Mouse (Mus musculus) neural tube, embryonic 11.5 days (tissue): ENCODE data around the gene Olfr1295. TPM values are rescaled to one million over a fixed set of nuclear protein-coding genes. Genes with fewer than 3 reads are reported as not detected.

ENCODE experiments used
- ATAC-seq: fragments of 200-750 bp; cut with Nextera tagmentation; 2 replicates; pipeline ENCODE4 v1.8.0; 2017; ENCODE audit warnings: moderate number of reproducible peaks, mild to moderate bottlenecking, moderate TSS enrichment, moderate library complexity; ENCODE audit not compliant: insufficient read depth, low FRiP score, low TSS enrichment
- DNase-seq: peaks from one replicate; pipeline ENCODE4 v3.0.0-alpha.2; 2015; ENCODE audit warnings: low spot score
- H3K27ac ChIP-seq: fragments of 300-500 bp; sonication (generic); 2 replicates; pipeline ENCODE4 v1.5.1; 2014; ENCODE audit warnings: low read depth, mild to moderate bottlenecking, low read length
- H3K27me3 ChIP-seq: fragments of 300-500 bp; sonication (generic); 2 replicates; pipeline ENCODE4 v1.6.1; 2014; ENCODE audit warnings: mild to moderate bottlenecking, low read length, mixed read lengths; ENCODE audit not compliant: control insufficient read depth, insufficient read depth
- H3K36me3 ChIP-seq: fragments of 300-500 bp; sonication (generic); 2 replicates; pipeline ENCODE4 v1.6.1; 2014; ENCODE audit warnings: mild to moderate bottlenecking, low read length, moderate library complexity, mixed read lengths; ENCODE audit not compliant: control insufficient read depth, insufficient read depth
- H3K4me1 ChIP-seq: fragments of 300-500 bp; sonication (generic); 2 replicates; pipeline ENCODE4 v1.6.1; 2014; ENCODE audit warnings: low read length, mixed read lengths; ENCODE audit not compliant: control insufficient read depth, insufficient read depth
- H3K4me2 ChIP-seq: fragments of 300-500 bp; sonication (generic); 2 replicates; pipeline ENCODE4 v1.6.1; 2014; ENCODE audit warnings: low read depth, mild to moderate bottlenecking, moderate library complexity
- H3K4me3 ChIP-seq: fragments of 300-500 bp; sonication (generic); 2 replicates; pipeline ENCODE4 v1.5.1; 2014; ENCODE audit warnings: low read depth, low read length
- H3K9ac ChIP-seq: fragments of 300-500 bp; sonication (generic); 2 replicates; pipeline ENCODE4 v1.6.1; 2014; ENCODE audit warnings: mild to moderate bottlenecking, low read length
- H3K9me3 ChIP-seq: fragments of 300-500 bp; sonication (generic); 2 replicates; pipeline ENCODE4 v1.6.1; 2016; ENCODE audit warnings: low read length; ENCODE audit not compliant: control insufficient read depth
- WGBS: fragments of 180-500 bp; shearing (Covaris S2); extraction: QIAGEN DNeasy Blood & Tissue Kit; methylation state at CpG from one replicate; pipeline ENCODE4 v1.1.7; 2014; 5-methylcytosine and 5-hydroxymethylcytosine counted together
- polyA plus RNA-seq: library from polyadenylated mRNA; unstranded; fragments of >200 nt; fragmentation: Nextera tagmentation; extraction: Ambion mirVana; gene quantifications from 2 replicates; pipeline ENCODE4 v1.2.1, GENCODE M21; 2014

The Olfr1295 gene
- polyA plus RNA-seq, result not detected in 2 replicates

- H3K4me1 ChIP-seq, result no peaks in the 10 kb centered on the region
- ATAC-seq, result no peak
- H3K9ac ChIP-seq, result no peak within 1 kb of the TSS
- H3K27ac ChIP-seq, result no peak within 1 kb of the TSS
- no peaks in the 10 kb centered on the region for H3K27me3 ChIP-seq
- H3K4me3 ChIP-seq, result no peak within 1 kb of the TSS
- no peaks in the 10 kb centered on the region for H3K9me3 ChIP-seq
- H3K36me3 ChIP-seq, result no peaks in the 10 kb centered on the region
- no peak for DNase-seq
- no peak within 1 kb of the TSS for H3K4me2 ChIP-seq
Measured at GRCm38 (mm10) chr2:111569581-111569980, at the start of gene Olfr1295. Olfr1295 (minus strand) TSS chr2:111569681.

- no peak for DNase-seq
- no peak within 1 kb of the TSS for H3K4me2 ChIP-seq
- no peaks in the 10 kb centered on the region for H3K36me3 ChIP-seq
- H3K27ac ChIP-seq, result no peak within 1 kb of the TSS
- H3K27me3 ChIP-seq, result no peaks in the 10 kb centered on the region
- H3K9me3 ChIP-seq, result no peaks in the 10 kb centered on the region
- H3K4me3 ChIP-seq, result no peak within 1 kb of the TSS
- 65% methylated on average over 1 of the region's 1 CpGs for WGBS
- no peaks in the 10 kb centered on the region for H3K4me1 ChIP-seq
- ATAC-seq, result no peak
- no peak within 1 kb of the TSS for H3K9ac ChIP-seq
Measured at GRCm38 (mm10) chr2:111540191-111540590, 29.3 kb downstream of the Olfr1295 start, which contains the start of gene Olfr1294. Olfr1294 (minus strand) TSS chr2:111540291.

DNA sequence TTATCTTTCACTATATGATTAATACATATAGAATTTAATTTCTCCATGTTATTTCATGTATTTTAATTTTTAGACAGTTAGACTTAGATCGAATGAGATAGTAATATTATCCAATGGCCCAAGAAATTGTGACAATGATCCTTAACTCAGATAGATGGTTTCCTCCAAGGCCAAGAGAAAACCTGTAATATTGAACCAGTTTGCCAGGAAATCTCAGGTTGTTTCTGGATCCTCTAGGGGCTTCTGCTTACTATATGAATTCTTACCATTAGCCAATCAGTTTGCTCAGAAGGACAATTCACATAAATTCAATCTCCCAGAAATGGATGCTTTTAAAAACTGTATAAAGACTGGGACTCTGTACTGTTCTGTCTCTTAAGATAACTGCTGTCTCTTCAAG, 44.6 kb downstream of the Olfr1295 start, which contains the start of gene Olfr1293-ps:
TSS of gene Olfr1293-ps (plus strand) at position 301 of the 400 bp plus-strand sequence.
- Histone ChIP-seq H3K4me2 (no peak within 1 kb of the TSS), H3K4me1 (no peaks in the 10 kb centered on the region), H3K36me3 (no peaks in the 10 kb centered on the region), H3K9ac (no peak within 1 kb of the TSS), H3K9me3 (no peaks in the 10 kb centered on the region), H3K4me3 (no peak within 1 kb of the TSS), H3K27ac (no peak within 1 kb of the TSS), H3K27me3 (no peaks in the 10 kb centered on the region)
- 82% methylated on average over 1 of the region's 1 CpGs for WGBS
- ATAC-seq (no peak), DNase-seq (no peak)

DNA sequence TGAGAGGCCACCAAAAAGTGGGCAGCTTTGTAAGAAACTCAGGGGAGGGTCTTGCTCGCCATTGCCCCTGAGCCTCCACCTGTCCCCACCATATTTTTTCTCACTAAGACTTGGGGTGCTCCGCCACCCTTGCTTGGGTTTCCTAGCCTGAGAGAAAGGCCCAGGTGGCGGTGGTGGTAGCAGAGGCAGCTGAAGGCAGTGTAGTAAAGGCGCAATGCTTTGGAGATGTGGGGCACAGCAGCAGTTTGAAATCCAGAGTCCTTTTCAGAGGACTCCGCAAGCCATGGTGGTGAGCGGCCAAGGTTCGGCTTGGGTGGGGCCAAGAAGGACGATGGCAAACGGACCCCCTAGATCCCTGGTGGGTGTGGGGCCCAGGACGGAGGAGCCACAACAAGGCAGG, 52.0 kb downstream of the Olfr1295 start:
- ATAC-seq, result no peak
- H3K9me3 ChIP-seq, result no peaks in the 10 kb centered on the region
- WGBS, result 89% methylated on average over 10 of the region's 10 CpGs
- no peak overlapping the region for H3K4me2 ChIP-seq
- DNase-seq, result no peak
- no peak overlapping the region for H3K27ac ChIP-seq
- H3K4me3 ChIP-seq, result no peak overlapping the region
- no peaks in the 10 kb centered on the region for H3K27me3 ChIP-seq
- no peaks in the 10 kb centered on the region for H3K36me3 ChIP-seq
- H3K9ac ChIP-seq, result no peak overlapping the region
- no peaks in the 10 kb centered on the region for H3K4me1 ChIP-seq

Other genes starting within 250 kb of the Olfr1295 start
- not detected in 2 replicates for gene Olfr1281, start 243.2 kb downstream of the Olfr1295 start, polyA plus RNA-seq
- gene Olfr1282, start 233.6 kb downstream of the Olfr1295 start, polyA plus RNA-seq, result not detected in 2 replicates
- gene Olfr1283, start 202.9 kb downstream of the Olfr1295 start, polyA plus RNA-seq, result not detected in 2 replicates
- gene Olfr1284, start 194.2 kb downstream of the Olfr1295 start, polyA plus RNA-seq, result not detected in 2 replicates
- gene Olfr1286, start 146.6 kb downstream of the Olfr1295 start, polyA plus RNA-seq, result not detected in 2 replicates
- not detected in 2 replicates for gene Olfr1287, start 120.5 kb downstream of the Olfr1295 start, polyA plus RNA-seq
- gene Olfr1288, start 95.6 kb downstream of the Olfr1295 start, polyA plus RNA-seq, result not detected in 2 replicates
- not detected in 2 replicates for gene Olfr1289, start 88.9 kb downstream of the Olfr1295 start, polyA plus RNA-seq
- gene Olfr1290, start 75.9 kb downstream of the Olfr1295 start, polyA plus RNA-seq, result not detected in 2 replicates
- not detected in 2 replicates for gene Olfr1291-ps1, start 72.5 kb downstream of the Olfr1295 start, polyA plus RNA-seq
- not detected in 2 replicates for gene Olfr1293-ps, start 44.5 kb downstream of the Olfr1295 start, polyA plus RNA-seq
- not detected in 2 replicates for gene Olfr1294, start 29.4 kb downstream of the Olfr1295 start, polyA plus RNA-seq
- gene Olfr1297, start 56.8 kb upstream of the Olfr1295 start, polyA plus RNA-seq, result not detected in 2 replicates
- not detected in 2 replicates for gene Olfr1298, start 79.5 kb upstream of the Olfr1295 start, polyA plus RNA-seq
- gene Olfr1299, start 91.7 kb upstream of the Olfr1295 start, polyA plus RNA-seq, result not detected in 2 replicates
- not detected in 2 replicates for gene Olfr1301, start 181.3 kb upstream of the Olfr1295 start, polyA plus RNA-seq
- gene Olfr1302, start 207.7 kb upstream of the Olfr1295 start, polyA plus RNA-seq, result not detected in 2 replicates